Mouse (Mus musculus) CH12.LX (cell line): Measurements from ENCODE around the gene Golgb1. TPM values are rescaled to one million over a fixed set of nuclear protein-coding genes. Genes with fewer than 3 reads are reported as not detected.

ENCODE experiments used
- DNase-seq: peaks from one replicate; pipeline ENCODE4 v3.0.0-alpha.2; 2013; ENCODE audit errors: extremely low read depth
- H3K27ac ChIP-seq: 2 replicates; pipeline ENCODE4 v1.5.1; 2012; ENCODE audit warnings: low read depth, mild to moderate bottlenecking, control low read depth, moderate library complexity; ENCODE audit not compliant: insufficient read depth
- H3K27me3 ChIP-seq: replicated peaks from 2 replicates; pipeline ENCODE3; 2012; ENCODE audit warnings: inconsistent platforms
- H3K36me3 ChIP-seq, 2 experiments: replicated peaks in 1 of 2; 2 replicates each; pipeline versions ENCODE3 to v1.6.1; 2012; ENCODE audit warnings: inconsistent platforms in 1 of 2, low read length in 1 of 2, mild to moderate bottlenecking in 1 of 2, mixed read lengths in 1 of 2, moderate library complexity in 1 of 2; ENCODE audit not compliant: control insufficient read depth in 1 of 2, insufficient read depth in 1 of 2
- H3K4me1 ChIP-seq, 2 experiments: 2 replicates each; pipeline ENCODE4 v1.6.1; 2012; ENCODE audit warnings: inconsistent platforms in 1 of 2, moderate library complexity in 1 of 2; ENCODE audit not compliant: insufficient read depth in 2 of 2, control insufficient read depth in 1 of 2
- H3K4me2 ChIP-seq: 2 replicates; pipeline ENCODE4 v1.6.1; 2012; ENCODE audit warnings: low read depth, mild to moderate bottlenecking, control low read depth; ENCODE audit not compliant: poor library complexity, insufficient read depth, severe bottlenecking
- H3K4me3 ChIP-seq, 3 experiments: fragments of 150-350 bp in 1 of 3; sonication (generic) in 1 of 3; replicated peaks in 1 of 3; 2 replicates each; pipeline versions ENCODE3 to v1.5.1; 2011 to 2012; ENCODE audit warnings: low read depth in 2 of 3, low read length in 2 of 3, mild to moderate bottlenecking in 2 of 3, moderate library complexity in 2 of 3, control low read depth in 1 of 3, improper control_type of control experiment in 1 of 3, inconsistent platforms in 1 of 3, mixed read lengths in 1 of 3; ENCODE audit not compliant: poor library complexity in 1 of 3
- H3K79me2 ChIP-seq: replicated peaks from 2 replicates; pipeline ENCODE4 v1.6.1; 2012; ENCODE audit warnings: mild to moderate bottlenecking, moderate library complexity; ENCODE audit not compliant: control insufficient read depth, poor library complexity, insufficient read depth, severe bottlenecking; ENCODE audit errors: extremely low read depth
- H3K9ac ChIP-seq: 2 replicates; pipeline ENCODE4 v1.6.1; 2012; ENCODE audit warnings: low read depth, mild to moderate bottlenecking, control low read depth, moderate library complexity; ENCODE audit not compliant: insufficient read depth
- H3K9me3 ChIP-seq: replicated peaks from 2 replicates; pipeline ENCODE3; 2012; ENCODE audit warnings: low read length, inconsistent platforms, mixed read lengths
- BHLHE40 ChIP-seq: IDR thresholded peaks from 2 replicates; pipeline ENCODE4 v1.6.1; 2011; ENCODE audit warnings: mild to moderate bottlenecking, low read depth, low read length, improper control_type of control experiment
- CHD2 ChIP-seq: IDR thresholded peaks from 2 replicates; pipeline ENCODE4 v1.6.1; 2011; ENCODE audit warnings: low read length, improper control_type of control experiment
- CTCF ChIP-seq, 2 experiments: IDR thresholded peaks in 1 of 2; conservative IDR thresholded peaks in 1 of 2; 2 replicates each; pipeline ENCODE4 v1.5.1; 2011 to 2012; ENCODE audit warnings: low read depth in 2 of 2, low read length in 2 of 2, improper control_type of control experiment in 1 of 2, inconsistent platforms in 1 of 2, mild to moderate bottlenecking in 1 of 2, moderate library complexity in 1 of 2
- ELF1 ChIP-seq: IDR thresholded peaks from 2 replicates; pipeline ENCODE4 v1.6.1; 2014; ENCODE audit warnings: low read depth, mild to moderate bottlenecking, inconsistent platforms, low read length, improper control_type of control experiment
- EP300 ChIP-seq: IDR thresholded peaks from 2 replicates; pipeline ENCODE4 v1.6.1; 2011; ENCODE audit warnings: low read length, improper control_type of control experiment
- ETS1 ChIP-seq: conservative IDR thresholded peaks from 2 replicates; pipeline ENCODE4 v1.6.1; 2012; ENCODE audit warnings: low read depth, mild to moderate bottlenecking, inconsistent platforms, low read length, improper control_type of control experiment, moderate library complexity
- GABPA ChIP-seq: IDR thresholded peaks from 2 replicates; pipeline ENCODE4 v1.6.1; 2012; ENCODE audit warnings: low read depth, low read length, improper control_type of control experiment, inconsistent platforms; ENCODE audit not compliant: insufficient replicate concordance
- IRF4 ChIP-seq: IDR thresholded peaks from 2 replicates; pipeline ENCODE4 v1.6.1; 2014; ENCODE audit warnings: low read depth, mild to moderate bottlenecking, inconsistent platforms, low read length, improper control_type of control experiment
- JUN ChIP-seq: IDR thresholded peaks from 2 replicates; pipeline ENCODE4 v1.6.1; 2011; ENCODE audit warnings: low read depth, mild to moderate bottlenecking, low read length, improper control_type of control experiment, moderate library complexity; ENCODE audit not compliant: insufficient read depth
- KAT2A ChIP-seq: IDR thresholded peaks from 2 replicates; pipeline ENCODE4 v1.6.1; 2012; ENCODE audit warnings: low read length, improper control_type of control experiment, inconsistent platforms; ENCODE audit not compliant: insufficient replicate concordance
- MAX ChIP-seq: IDR thresholded peaks from 2 replicates; pipeline ENCODE4 v1.6.1; 2011; ENCODE audit warnings: low read length, improper control_type of control experiment
- MAZ ChIP-seq: IDR thresholded peaks from 2 replicates; pipeline ENCODE4 v1.6.1; 2012; ENCODE audit warnings: low read depth, mild to moderate bottlenecking, inconsistent platforms, low read length, improper control_type of control experiment, moderate library complexity
- MEF2A ChIP-seq: IDR thresholded peaks from 2 replicates; pipeline ENCODE4 v1.6.1; 2014; ENCODE audit warnings: low read depth, mild to moderate bottlenecking, inconsistent platforms, low read length, improper control_type of control experiment, borderline replicate concordance
- MXI1 ChIP-seq: IDR thresholded peaks from 2 replicates; pipeline ENCODE4 v1.6.1; 2011; ENCODE audit warnings: mild to moderate bottlenecking, low read depth, low read length, improper control_type of control experiment
- MYC ChIP-seq: IDR thresholded peaks from 2 replicates; pipeline ENCODE4 v1.6.1; 2011; ENCODE audit warnings: low read depth, mild to moderate bottlenecking, improper control_type of control experiment, low read length
- NELFE ChIP-seq: IDR thresholded peaks from 2 replicates; pipeline ENCODE4 v1.6.1; 2011; ENCODE audit warnings: low read depth, low read length, improper control_type of control experiment
- PAX5 ChIP-seq: IDR thresholded peaks from 2 replicates; pipeline ENCODE4 v1.6.1; 2012; ENCODE audit warnings: low read length, inconsistent platforms, mixed read lengths
- POLR2A ChIP-seq: IDR thresholded peaks from 2 replicates; pipeline ENCODE4 v1.6.1; 2011; ENCODE audit warnings: low read depth, mild to moderate bottlenecking, improper control_type of control experiment, low read length
- POLR2AphosphoS2 ChIP-seq: IDR thresholded peaks from 2 replicates; pipeline ENCODE4 v1.6.1; 2011; ENCODE audit warnings: low read depth, low read length, improper control_type of control experiment
- SIN3A ChIP-seq: IDR thresholded peaks from 2 replicates; pipeline ENCODE4 v1.6.1; 2012; ENCODE audit warnings: low read length, improper control_type of control experiment, inconsistent platforms
- TBP ChIP-seq: conservative IDR thresholded peaks from 2 replicates; pipeline ENCODE4 v1.6.1; 2011; ENCODE audit warnings: low read depth, low read length, improper control_type of control experiment
- TCF12 ChIP-seq: IDR thresholded peaks from 2 replicates; pipeline ENCODE4 v1.6.1; 2014; ENCODE audit warnings: low read depth, mild to moderate bottlenecking, inconsistent platforms, low read length, improper control_type of control experiment
- UBTF ChIP-seq: IDR thresholded peaks from 2 replicates; pipeline ENCODE4 v1.6.1; 2012; ENCODE audit warnings: low read depth, mild to moderate bottlenecking, inconsistent platforms, low read length, improper control_type of control experiment, moderate library complexity
- USF1 ChIP-seq: IDR thresholded peaks from 2 replicates; pipeline ENCODE4 v1.6.1; 2014; ENCODE audit warnings: low read depth, mild to moderate bottlenecking, inconsistent platforms, low read length, improper control_type of control experiment
- USF2 ChIP-seq: conservative IDR thresholded peaks from 2 replicates; pipeline ENCODE4 v1.6.1; 2011; ENCODE audit warnings: low read depth, low read length, improper control_type of control experiment
- ZKSCAN1 ChIP-seq: IDR thresholded peaks from 2 replicates; pipeline ENCODE4 v1.6.1; 2012; ENCODE audit warnings: low read depth, inconsistent platforms, low read length, improper control_type of control experiment, borderline replicate concordance
- ZMIZ1 ChIP-seq: IDR thresholded peaks from 2 replicates; pipeline ENCODE4 v1.6.1; 2012; ENCODE audit warnings: low read depth, mild to moderate bottlenecking, inconsistent platforms, low read length, improper control_type of control experiment
- ZNF384 ChIP-seq: IDR thresholded peaks from 2 replicates; pipeline ENCODE4 v1.6.1; 2012; ENCODE audit warnings: low read depth, low read length, improper control_type of control experiment, inconsistent platforms
- dilution Hi-C: fragments of 300-500 bp; cut with MboI; formaldehyde crosslinking; loops from 2 replicates; pipeline ENCODE4 v1.14.3; 2020; ENCODE audit warnings: low sequenced_read_pairs; ENCODE audit not compliant: extremely low pct_unique_long_range_greater_than_20kb, extremely low pct_ligation_motif_present
- in situ Hi-C: fragments of 300-500 bp; cut with MboI; formaldehyde crosslinking; loops from 3 replicates; pipeline ENCODE4 v1.14.3; 2019; ENCODE audit warnings: low sequenced_read_pairs, low pct_ligation_motif_present, low pct_unique_long_range_greater_than_20kb, mixed read lengths
- polyA plus RNA-seq: library from polyadenylated mRNA; unstranded; fragments of >175 nt; gene quantifications from 2 replicates; pipeline ENCODE4 v1.2.1, GENCODE M21; 2012; ENCODE audit warnings: low read depth; ENCODE audit not compliant: insufficient read length
- total RNA-seq, 2 experiments: library from RNA; depleted of rRNA; stranded (reverse); fragments of 300-350 nt in 1 of 2; fragments of >200 nt in 1 of 2; gene quantifications; 2 replicates each; pipeline ENCODE4 v1.2.3; 2012 to 2014

Golgb1 gene
- total and polyA plus RNA-seq, 3 experiments = 65.6 to 112 (median 96.8) TPM

- TF ChIP-seq MEF2A (no peak), MYC (no peak), ZNF384 (no peak), POLR2AphosphoS2 (no peak), GABPA (no peak), BHLHE40 (peak; percentile 77), CHD2 (no peak), IRF4 (no peak), ZMIZ1 (no peak), MAZ (peak; percentile 1; the same call in 1 of the 2 replicates), USF2 (no peak), USF1 (no peak), TBP (no peak), ETS1 (no peak), PAX5 (no peak), MAX (no peak)
- Histone ChIP-seq H3K27ac (no peak overlapping the region), H3K4me1 (peaks cover 0 to 43% of the 10 kb centered on the region in 2 experiments; a peak in 2 of 4 replicates), H3K9me3 (no peaks in the 10 kb centered on the region), H3K36me3 (peaks cover 0 to 6% of the 10 kb centered on the region in 2 experiments), H3K9ac (peak overlapping the region; percentile 29), H3K79me2 (peaks cover 17% of the 10 kb centered on the region), H3K4me2 (peak overlapping the region; percentile 98), H3K4me3 (peak overlapping the region; percentile 82 to 95 (median 91)), H3K27me3 (peaks cover 3% of the 10 kb centered on the region)
- dilution Hi-C loops = no loop called here
- in situ Hi-C loops = no loop called here
- peak; percentile 14 for DNase-seq
Measured at GRCm38 (mm10) chr16:36827611-36828053, 47.3 kb upstream of the Golgb1 start.

- H3K27ac ChIP-seq = peak within 1 kb of the TSS; percentile 33
Measured at GRCm38 (mm10) chr16:36828054-36828786, 46.7 kb upstream of the Golgb1 start, which contains the start of gene Iqcb1. TSS of gene Iqcb1 (plus strand) at chr16:36828385.

More at GRCm38 (mm10) chr16:36828054-36828786, 46.7 kb upstream of the Golgb1 start, which contains the start of gene Iqcb1:
- Histone ChIP-seq H3K4me1 (peaks cover 0 to 39% of the 10 kb centered on the region in 2 experiments; a peak in 2 of 4 replicates), H3K36me3 (peaks cover 0 to 6% of the 10 kb centered on the region in 2 experiments), H3K4me3 (peak within 1 kb of the TSS; percentile 82 to 95 (median 91)), H3K9ac (peak within 1 kb of the TSS; percentile 83), H3K27me3 (peaks cover 3% of the 10 kb centered on the region), H3K79me2 (peaks cover 20% of the 10 kb centered on the region), H3K4me2 (peak within 1 kb of the TSS; percentile 98), H3K9me3 (no peaks in the 10 kb centered on the region)
- DNase-seq = peak; percentile 78
- dilution Hi-C loops (no loop called here), in situ Hi-C loops (no loop called here)
- TF ChIP-seq PAX5 (no peak), ELF1 (peak; percentile 14; the same call in 1 of the 2 replicates), EP300 (no peak), POLR2AphosphoS2 (no peak), MXI1 (peak; percentile 1; the same call in 1 of the 2 replicates), NELFE (peak; percentile 65; the same call in 1 of the 2 replicates), ZKSCAN1 (no peak), TCF12 (peak; percentile 60; the same call in 1 of the 2 replicates), UBTF (peak; percentile 92), MEF2A (peak; percentile 38; the same call in 1 of the 2 replicates), CHD2 (peak; percentile 27; the same call in 1 of the 2 replicates), MAZ (0 out of 2 replicates have a peak, but pooled peaks have one; percentile 60), USF2 (no peak), KAT2A (0 out of 2 replicates have a peak, but pooled peaks have one; percentile 47), BHLHE40 (no peak), CTCF (conservative IDR thresholded peaks at IDR 0.05 in 1 of 2, IDR thresholded peaks at IDR 0.05 in 1 of 2; ENCODE audit: low read depth in 2 of 2, low read length in 2 of 2) (no peak), TBP (no peak), ETS1 (peak; percentile 22; the same call in 1 of the 2 replicates), POLR2A (peak; percentile 91), JUN (no peak), ZMIZ1 (peak; percentile 54; the same call in 1 of the 2 replicates), SIN3A (peak; percentile 78)
